19 mouse cellular contexts compared by ENCODE assay signal in genomic region chr8:106191639-106192038, GRCm38 (mm10). TPM values are rescaled to one million over a fixed set of nuclear protein-coding genes. Genes with fewer than 3 reads are reported as not detected.
DNase-seq lines count a peak whose midpoint lies in the region; ATAC-seq lines count a peak whose summit lies in the region.
"Had no signal": no experiment of that assay in that cellular context is flagged by ENCODE, and none has a peak within 500 bp of the region (broad histone marks: within the 10 kb centered on the region; RNA-seq: fewer than 3 reads in every experiment).

No protein-coding gene starts in this region.

- no peaks in the 10 kb centered on the region for H3K27me3 ChIP-seq in intestine, embryonic 16.5 days (replicated peaks; ENCODE audit: control insufficient read depth, insufficient read depth, low read length)
- H3K27me3 ChIP-seq in liver, embryonic 16.5 days (ENCODE audit: control insufficient read depth, insufficient read depth, low read depth, low read length), result no peaks in the 10 kb centered on the region
- H3K27me3 ChIP-seq in stomach, embryonic 16.5 days (ENCODE audit: control insufficient read depth, insufficient read depth, low read length), result no peaks in the 10 kb centered on the region
- H3K27me3 ChIP-seq: kidney, embryonic 15.5 days; neural tube, embryonic 15.5 days had no signal

- 68% methylated on average over 5 of the region's 5 CpGs for WGBS in intestine, embryonic 16.5 days
- 22% methylated on average over 5 of the region's 5 CpGs for WGBS in liver, embryonic 16.5 days (ENCODE audit: insufficient replicate concordance)
- WGBS in stomach, embryonic 16.5 days, result 56% methylated on average over 5 of the region's 5 CpGs

- no peak overlapping the region for H3K4me3 ChIP-seq in intestine, embryonic 16.5 days (ENCODE audit: low read length)
- H3K4me3 ChIP-seq in liver, embryonic 16.5 days (ENCODE audit: low read depth, low read length), result no peak overlapping the region
- H3K4me3 ChIP-seq in stomach, embryonic 16.5 days (replicated peaks; ENCODE audit: low read length), result no peak overlapping the region
- H3K4me3 ChIP-seq: embryonic facial prominence, embryonic 10.5 days; hindbrain, embryonic 10.5 days; kidney, embryonic 15.5 days; neural tube, embryonic 15.5 days had no signal

- no peak overlapping the region for H3K9ac ChIP-seq in intestine, embryonic 16.5 days (ENCODE audit: low read depth, low read length)
- no peak overlapping the region for H3K9ac ChIP-seq in liver, embryonic 16.5 days (ENCODE audit: low read depth, low read length)
- no peak overlapping the region for H3K9ac ChIP-seq in stomach, embryonic 16.5 days (ENCODE audit: low read length)
- H3K9ac ChIP-seq: kidney, embryonic 15.5 days; neural tube, embryonic 15.5 days had no signal

- no peaks in the 10 kb centered on the region for H3K9me3 ChIP-seq in intestine, embryonic 16.5 days (ENCODE audit: control insufficient read depth, low read length)
- no peaks in the 10 kb centered on the region for H3K9me3 ChIP-seq in liver, embryonic 16.5 days (replicated peaks; ENCODE audit: control insufficient read depth, low read length)
- H3K9me3 ChIP-seq in stomach, embryonic 16.5 days (replicated peaks; ENCODE audit: control insufficient read depth, low read length), result no peaks in the 10 kb centered on the region
- H3K9me3 ChIP-seq: embryonic facial prominence, embryonic 10.5 days; hindbrain, embryonic 10.5 days; kidney, embryonic 15.5 days; neural tube, embryonic 15.5 days had no signal

- H3K27ac ChIP-seq in intestine, embryonic 16.5 days (ENCODE audit: low read length), result no peak overlapping the region
- no peak overlapping the region for H3K27ac ChIP-seq in liver, embryonic 16.5 days (ENCODE audit: low read length)
- no peak overlapping the region for H3K27ac ChIP-seq in stomach, embryonic 16.5 days (ENCODE audit: low read length)
- H3K27ac ChIP-seq: embryonic facial prominence, embryonic 10.5 days; hindbrain, embryonic 10.5 days; kidney, embryonic 15.5 days; neural tube, embryonic 15.5 days had no signal

- peak; percentile 59 for DNase-seq in c-Kit-positive CD71-positive TER-119-negative erythroid progenitor cells, embryonic 14.5 days (ENCODE audit: low read depth)
- DNase-seq in kidney, adult 18-20 months, result no peak
- no peak for DNase-seq in spleen, postnatal 4 days (ENCODE audit: low spot score in 2 of 2)
- no peak for DNase-seq in right cerebral cortex, adult 2 months (ENCODE audit: low spot score in 2 of 2)
- DNase-seq: adrenal gland, postnatal 14 days; cerebellum, adult 11-12 months; cerebellum, postnatal 36 days; lung, adult 18-20 months; lung, postnatal 14 days; right cerebral cortex, postnatal 14 days had no signal

- H3K4me2 ChIP-seq in intestine, embryonic 16.5 days (ENCODE audit: low read depth, low read length), result peak overlapping the region; percentile 25; the same call in 1 of the 2 replicates
- no peak overlapping the region for H3K4me2 ChIP-seq in liver, embryonic 16.5 days (ENCODE audit: low read depth, low read length)
- no peak overlapping the region for H3K4me2 ChIP-seq in stomach, embryonic 16.5 days (ENCODE audit: low read depth, low read length)
- H3K4me2 ChIP-seq: kidney, embryonic 15.5 days; neural tube, embryonic 15.5 days had no signal

- ATAC-seq in intestine, embryonic 16.5 days, result peak; percentile 95
- peak; percentile 32; the same call in 1 of the 2 replicates for ATAC-seq in liver, embryonic 16.5 days (ENCODE audit: low read depth)
- ATAC-seq in stomach, embryonic 16.5 days (ENCODE audit: insufficient read depth, low FRiP score), result peak; percentile 72; the same call in 1 of the 2 replicates
- ATAC-seq: activated CD4-positive, CD25-positive, alpha-beta regulatory T cell, adult 4 months; midbrain, embryonic 16.5 days had no signal

- no peaks in the 10 kb centered on the region for H3K36me3 ChIP-seq in intestine, embryonic 16.5 days (ENCODE audit: control insufficient read depth, insufficient read depth, low read length)
- H3K36me3 ChIP-seq in liver, embryonic 16.5 days (ENCODE audit: control insufficient read depth, insufficient read depth), result no peaks in the 10 kb centered on the region
- H3K36me3 ChIP-seq in stomach, embryonic 16.5 days (ENCODE audit: control insufficient read depth, insufficient read depth, low read length), result peaks cover 1% of the 10 kb centered on the region; the same call in 1 of the 2 replicates

- H3K4me1 ChIP-seq in intestine, embryonic 16.5 days (ENCODE audit: control insufficient read depth, insufficient read depth, low read length), result no peaks in the 10 kb centered on the region
- no peaks in the 10 kb centered on the region for H3K4me1 ChIP-seq in liver, embryonic 16.5 days (ENCODE audit: control insufficient read depth, low read depth, low read length)
- H3K4me1 ChIP-seq in stomach, embryonic 16.5 days (ENCODE audit: control insufficient read depth, insufficient read depth, low read length), result no peaks in the 10 kb centered on the region
- H3K4me1 ChIP-seq: embryonic facial prominence, embryonic 10.5 days; hindbrain, embryonic 10.5 days; kidney, embryonic 15.5 days; neural tube, embryonic 15.5 days had no signal

RNA-seq across cellular contexts. Expression of gene Slc7a6os, which starts 19.1 kb away (rescaled TPM):
- 26.9 and 29.3 TPM in 2 replicates for polyA plus RNA-seq in intestine, embryonic 16.5 days (2015; fragmentation: Nextera tagmentation; extraction: Ambion mirVana)
- polyA plus RNA-seq in liver, embryonic 16.5 days (2015; fragmentation: Nextera tagmentation; extraction: Ambion mirVana), result 9.2 and 9.7 TPM in 2 replicates
- polyA plus RNA-seq in stomach, embryonic 16.5 days (2015; fragmentation: Nextera tagmentation; extraction: Ambion mirVana), result 25.5 and 26.3 TPM in 2 replicates

RNA-seq across cellular contexts. Expression of gene Prmt7, which starts 19.1 kb away (rescaled TPM):
- 45.6 and 50.3 TPM in 2 replicates for polyA plus RNA-seq in intestine, embryonic 16.5 days (2015; fragmentation: Nextera tagmentation; extraction: Ambion mirVana)
- 18.0 and 19.7 TPM in 2 replicates for polyA plus RNA-seq in liver, embryonic 16.5 days (2015; fragmentation: Nextera tagmentation; extraction: Ambion mirVana)
- 43.8 and 44.7 TPM in 2 replicates for polyA plus RNA-seq in stomach, embryonic 16.5 days (2015; fragmentation: Nextera tagmentation; extraction: Ambion mirVana)

RNA-seq across cellular contexts. Expression of gene Slc7a6, which starts 23.0 kb away (rescaled TPM):
- 24.5 and 24.6 TPM in 2 replicates for polyA plus RNA-seq in intestine, embryonic 16.5 days (2015; fragmentation: Nextera tagmentation; extraction: Ambion mirVana)
- polyA plus RNA-seq in liver, embryonic 16.5 days (2015; fragmentation: Nextera tagmentation; extraction: Ambion mirVana), result 4.1 and 4.3 TPM in 2 replicates
- 28.7 and 33.2 TPM in 2 replicates for polyA plus RNA-seq in stomach, embryonic 16.5 days (2015; fragmentation: Nextera tagmentation; extraction: Ambion mirVana)

RNA-seq across cellular contexts. Expression of gene Pla2g15, which starts 41.4 kb away (rescaled TPM):
- 10.1 and 10.7 TPM in 2 replicates for polyA plus RNA-seq in intestine, embryonic 16.5 days (2015; fragmentation: Nextera tagmentation; extraction: Ambion mirVana)
- polyA plus RNA-seq in liver, embryonic 16.5 days (2015; fragmentation: Nextera tagmentation; extraction: Ambion mirVana), result 8.8 and 9.1 TPM in 2 replicates
- 13.7 and 14.9 TPM in 2 replicates for polyA plus RNA-seq in stomach, embryonic 16.5 days (2015; fragmentation: Nextera tagmentation; extraction: Ambion mirVana)

RNA-seq across cellular contexts. Expression of gene Esrp2, which starts 54.9 kb away (rescaled TPM):
- 35.7 and 38.9 TPM in 2 replicates for polyA plus RNA-seq in intestine, embryonic 16.5 days (2015; fragmentation: Nextera tagmentation; extraction: Ambion mirVana)
- polyA plus RNA-seq in liver, embryonic 16.5 days (2015; fragmentation: Nextera tagmentation; extraction: Ambion mirVana), result 17.5 and 20.1 TPM in 2 replicates
- 62.6 and 82.5 TPM in 2 replicates for polyA plus RNA-seq in stomach, embryonic 16.5 days (2015; fragmentation: Nextera tagmentation; extraction: Ambion mirVana)

Comparison
In these comparisons a context has a peak if more than half of its experiments do, and no peak if none do; other contexts are left out.
1. ATAC-seq: peak in every context shown above with its lines; median percentile 95 in intestine, embryonic 16.5 days; 72 in stomach, embryonic 16.5 days; 32 in liver, embryonic 16.5 days.